Mouse (Mus musculus): ENCODE measurements around the gene Doc2b. TPM values are rescaled to one million over a fixed set of nuclear protein-coding genes. Genes with fewer than 3 reads are reported as not detected.

Doc2b gene
- polyA plus RNA-seq, 1 experiment = 1.5 TPM

- H3K4me1 ChIP-seq (ENCODE audit: control insufficient read depth, insufficient read depth, low read length) = no peaks in the 10 kb centered on the region
- H3K4me3 ChIP-seq (ENCODE audit: insufficient read depth, low read length) = no peak overlapping the region
- TF ChIP-seq POLR2A (IDR thresholded peaks at IDR 0.05; ENCODE audit: low read depth, low read length) (no peak), CTCF (IDR thresholded peaks at IDR 0.05; ENCODE audit: borderline replicate concordance, insufficient read depth, low read length) (no peak)
Observed at GRCm38 (mm10) chr11:75794602-75795320, 1.1 kb downstream of the Doc2b start.

GRCm38 (mm10) chr11:75793351-75793750 is 2.5 kb downstream of the Doc2b start:
- Histone ChIP-seq H3K27ac (ENCODE audit: insufficient read depth, low read length) (no peak overlapping the region), H3K4me1 (ENCODE audit: control insufficient read depth, insufficient read depth, low read length) (no peaks in the 10 kb centered on the region), H3K4me3 (ENCODE audit: insufficient read depth, low read length) (no peak overlapping the region)
- TF ChIP-seq CTCF (IDR thresholded peaks at IDR 0.05; ENCODE audit: borderline replicate concordance, insufficient read depth, low read length) = no peak
- TF ChIP-seq POLR2A (IDR thresholded peaks at IDR 0.05; ENCODE audit: low read depth, low read length) = no peak

More at GRCm38 (mm10) chr11:75794602-75795320, 1.1 kb downstream of the Doc2b start:
- H3K27ac ChIP-seq (ENCODE audit: insufficient read depth, low read length) = no peak overlapping the region

- no peak overlapping the region for H3K27ac ChIP-seq (ENCODE audit: insufficient read depth, low read length)
- no peaks in the 10 kb centered on the region for H3K4me1 ChIP-seq (ENCODE audit: control insufficient read depth, insufficient read depth, low read length)
- TF ChIP-seq POLR2A (IDR thresholded peaks at IDR 0.05; ENCODE audit: low read depth, low read length) = no peak
- no peak for TF ChIP-seq CTCF (IDR thresholded peaks at IDR 0.05; ENCODE audit: borderline replicate concordance, insufficient read depth, low read length)
- H3K4me3 ChIP-seq (ENCODE audit: insufficient read depth, low read length) = no peak overlapping the region
Observed at GRCm38 (mm10) chr11:75792535-75792934, 3.3 kb downstream of the Doc2b start.

GRCm38 (mm10) chr11:75785897-75786296 is 10.0 kb downstream of the Doc2b start:
- Histone ChIP-seq H3K4me1 (ENCODE audit: control insufficient read depth, insufficient read depth, low read length) (no peaks in the 10 kb centered on the region), H3K4me3 (ENCODE audit: insufficient read depth, low read length) (no peak overlapping the region), H3K27ac (ENCODE audit: insufficient read depth, low read length) (no peak overlapping the region)
- TF ChIP-seq CTCF (IDR thresholded peaks at IDR 0.05; ENCODE audit: borderline replicate concordance, insufficient read depth, low read length) (no peak), POLR2A (IDR thresholded peaks at IDR 0.05; ENCODE audit: low read depth, low read length) (no peak)

GRCm38 (mm10) chr11:75783799-75784198 is 12.1 kb downstream of the Doc2b start:
- Histone ChIP-seq H3K4me3 (ENCODE audit: insufficient read depth, low read length) (no peak overlapping the region), H3K4me1 (ENCODE audit: control insufficient read depth, insufficient read depth, low read length) (no peaks in the 10 kb centered on the region), H3K27ac (ENCODE audit: insufficient read depth, low read length) (no peak overlapping the region)
- no peak for TF ChIP-seq POLR2A (IDR thresholded peaks at IDR 0.05; ENCODE audit: low read depth, low read length)
- no peak for TF ChIP-seq CTCF (IDR thresholded peaks at IDR 0.05; ENCODE audit: borderline replicate concordance, insufficient read depth, low read length)

- Histone ChIP-seq H3K4me3 (ENCODE audit: insufficient read depth, low read length) (no peak overlapping the region), H3K27ac (ENCODE audit: insufficient read depth, low read length) (no peak overlapping the region), H3K4me1 (ENCODE audit: control insufficient read depth, insufficient read depth, low read length) (no peaks in the 10 kb centered on the region)
- TF ChIP-seq POLR2A (IDR thresholded peaks at IDR 0.05; ENCODE audit: low read depth, low read length) (no peak), CTCF (IDR thresholded peaks at IDR 0.05; ENCODE audit: borderline replicate concordance, insufficient read depth, low read length) (peak; percentile 89)
Observed at GRCm38 (mm10) chr11:75781919-75782318, 13.9 kb downstream of the Doc2b start.

GRCm38 (mm10) chr11:75775919-75776318 is 19.9 kb downstream of the Doc2b start:
- Histone ChIP-seq H3K4me1 (ENCODE audit: control insufficient read depth, insufficient read depth, low read length) (no peaks in the 10 kb centered on the region), H3K27ac (ENCODE audit: insufficient read depth, low read length) (no peak overlapping the region), H3K4me3 (ENCODE audit: insufficient read depth, low read length) (no peak overlapping the region)
- no peak for TF ChIP-seq POLR2A (IDR thresholded peaks at IDR 0.05; ENCODE audit: low read depth, low read length)
- no peak for TF ChIP-seq CTCF (IDR thresholded peaks at IDR 0.05; ENCODE audit: borderline replicate concordance, insufficient read depth, low read length)

- Histone ChIP-seq H3K4me3 (ENCODE audit: insufficient read depth, low read length) (no peak overlapping the region), H3K4me1 (ENCODE audit: control insufficient read depth, insufficient read depth, low read length) (no peaks in the 10 kb centered on the region; the same call in 1 of the 2 replicates), H3K27ac (ENCODE audit: insufficient read depth, low read length) (no peak overlapping the region)
- TF ChIP-seq POLR2A (IDR thresholded peaks at IDR 0.05; ENCODE audit: low read depth, low read length) (no peak), CTCF (IDR thresholded peaks at IDR 0.05; ENCODE audit: borderline replicate concordance, insufficient read depth, low read length) (no peak)
Observed at GRCm38 (mm10) chr11:75772562-75772961, 23.3 kb downstream of the Doc2b start.

GRCm38 (mm10) chr11:75769206-75769605 is 26.6 kb downstream of the Doc2b start:
- no peak overlapping the region for H3K27ac ChIP-seq (ENCODE audit: insufficient read depth, low read length)
- no peak overlapping the region for H3K4me3 ChIP-seq (ENCODE audit: insufficient read depth, low read length)
- no peaks in the 10 kb centered on the region; the same call in 1 of the 2 replicates for H3K4me1 ChIP-seq (ENCODE audit: control insufficient read depth, insufficient read depth, low read length)
- peak; percentile 48; the same call in 1 of the 2 replicates for TF ChIP-seq CTCF (IDR thresholded peaks at IDR 0.05; ENCODE audit: borderline replicate concordance, insufficient read depth, low read length)
- no peak for TF ChIP-seq POLR2A (IDR thresholded peaks at IDR 0.05; ENCODE audit: low read depth, low read length)

All from embryonic fibroblast, embryonic 13.5 days (primary cell).